Mouse (Mus musculus): ENCODE results near the gene Hist1h1a.

- TF ChIP-seq TAL1 (conservative IDR thresholded peaks at IDR 0.05; ENCODE audit: low read depth, low read length) (no peak), CTCF (IDR thresholded peaks at IDR 0.05; ENCODE audit: low read depth, low read length) (no peak), GATA1 (IDR thresholded peaks at IDR 0.05; ENCODE audit: borderline replicate concordance, low read length) (no peak)
These were observed 1.7 kb downstream of the Hist1h1a start for GRCm38 (mm10) chr13:23765172-23765513.
